Mouse (Mus musculus): ENCODE measurements around the gene Akt3.

Akt3 gene

DNA sequence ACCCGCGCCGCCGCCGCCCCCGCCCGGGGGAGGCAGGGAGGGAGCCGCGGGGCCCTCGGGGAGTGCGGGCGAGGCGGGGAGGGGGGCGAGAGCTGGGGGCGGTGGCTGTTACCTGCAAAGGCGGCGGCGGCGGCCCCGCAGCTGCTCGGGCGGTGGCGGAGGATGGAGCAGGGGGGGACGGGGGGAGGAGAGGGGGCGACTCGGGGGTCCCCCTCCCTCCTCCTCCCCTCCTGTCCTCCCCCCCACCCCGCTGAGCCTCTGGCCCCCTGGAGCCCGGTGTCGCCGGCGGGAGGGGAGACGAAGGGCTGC is at the start of gene Akt3:
Gene Akt3, minus strand, starts transcription at position 170 of the 309 bp plus-strand sequence.
- DNase-seq, result peak in 1 of 2 experiments; percentile 74

DNA sequence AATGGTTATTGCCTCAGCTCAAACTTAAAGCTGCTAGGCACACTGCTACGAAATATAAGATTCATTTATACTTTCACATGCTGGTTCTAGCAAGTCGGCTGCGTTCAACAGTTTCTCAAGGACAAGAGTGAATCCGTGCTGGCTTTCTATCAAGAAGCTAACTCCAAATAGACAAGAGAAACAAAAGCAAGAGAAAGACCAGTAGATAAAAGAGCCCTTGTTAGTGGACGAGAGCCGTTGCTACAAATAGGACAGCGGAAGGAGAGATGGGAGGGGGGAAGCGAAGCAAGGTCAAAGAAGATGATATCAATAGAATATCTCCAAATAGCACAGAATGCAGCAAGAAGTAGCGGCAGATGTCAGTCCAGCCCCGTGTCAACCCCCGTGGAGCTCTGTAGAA is 49.5 kb upstream of the Akt3 start:
- DNase-seq, result peak; percentile 29 to 39

DNA sequence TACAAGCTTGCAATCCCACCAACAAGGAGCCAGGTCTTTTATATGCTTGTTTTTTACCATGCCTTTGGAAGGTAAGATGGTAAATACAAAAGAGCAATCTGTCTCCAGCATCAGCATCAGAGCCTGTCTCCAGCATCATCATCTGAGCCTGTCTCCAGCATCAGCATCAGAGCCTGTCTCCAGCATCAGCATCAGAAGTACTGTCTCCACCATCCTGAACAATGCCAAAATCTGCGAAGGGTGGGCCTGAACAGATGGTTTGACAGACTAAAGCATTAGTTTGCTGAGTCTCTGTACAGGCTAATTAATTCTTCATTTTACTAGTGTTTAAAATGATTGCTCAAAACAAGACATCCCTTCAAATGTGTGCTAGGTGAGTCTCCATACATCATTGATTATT is 40.2 kb upstream of the Akt3 start:
- no peak for DNase-seq

DNA sequence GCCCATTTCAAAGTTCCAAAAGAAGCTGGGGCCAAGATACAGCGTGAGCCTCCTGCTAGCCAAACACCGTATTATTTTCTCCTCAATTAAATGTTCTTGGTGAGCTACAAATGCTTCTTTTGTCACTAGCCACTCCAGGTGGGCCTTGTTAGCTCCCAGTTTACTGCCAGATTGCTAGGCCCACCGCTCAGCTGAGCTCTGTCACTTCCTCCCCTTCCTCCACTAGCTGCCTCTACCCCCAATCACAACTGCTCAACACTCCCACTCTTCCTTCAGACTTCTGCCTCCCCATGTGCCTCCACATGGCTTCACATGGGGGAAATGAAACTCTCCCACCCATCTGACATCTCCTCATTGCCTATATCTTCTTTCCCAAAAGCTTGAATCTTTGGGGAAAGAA is 28.8 kb upstream of the Akt3 start:
- no peak for DNase-seq

DNA sequence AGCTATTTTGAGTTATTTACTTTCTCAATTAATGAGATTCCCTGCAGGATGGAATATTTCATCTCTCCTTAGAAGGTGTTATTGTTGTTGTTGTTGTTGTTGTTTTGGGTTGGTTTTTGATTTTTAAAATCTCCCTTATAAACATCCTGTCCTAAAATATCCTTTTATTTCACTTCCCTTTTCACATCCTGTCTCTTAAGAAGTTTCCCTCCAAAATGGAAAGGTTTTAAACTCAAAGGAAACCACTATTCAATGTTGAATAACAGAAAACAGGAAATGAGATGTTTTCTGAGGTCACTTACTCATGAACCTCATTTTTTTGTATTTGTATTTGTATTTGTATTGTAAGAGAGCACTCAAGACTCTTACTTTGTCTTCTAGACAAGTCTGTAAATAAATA is 23.9 kb upstream of the Akt3 start:
- DNase-seq, result no peak

DNA sequence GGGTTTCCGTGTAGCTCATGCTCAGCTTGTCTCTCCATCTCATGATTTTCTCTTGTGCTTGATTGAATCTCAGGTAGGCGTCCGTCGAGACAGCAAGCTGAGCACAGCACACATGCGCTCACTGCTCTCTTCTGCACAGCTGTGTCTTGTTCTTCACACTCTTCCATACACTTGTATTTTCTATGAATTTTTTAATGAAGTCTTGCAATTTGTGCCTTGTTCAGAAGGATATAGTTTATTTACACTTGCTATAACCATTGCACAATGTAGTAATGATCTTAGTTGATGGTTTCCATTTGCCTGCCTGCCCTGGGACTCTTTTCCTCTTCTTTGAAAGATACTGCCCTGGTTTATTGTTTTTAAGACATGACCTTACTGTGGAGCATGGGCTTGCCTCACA is 19.4 kb upstream of the Akt3 start:
- DNase-seq, result no peak

DNA sequence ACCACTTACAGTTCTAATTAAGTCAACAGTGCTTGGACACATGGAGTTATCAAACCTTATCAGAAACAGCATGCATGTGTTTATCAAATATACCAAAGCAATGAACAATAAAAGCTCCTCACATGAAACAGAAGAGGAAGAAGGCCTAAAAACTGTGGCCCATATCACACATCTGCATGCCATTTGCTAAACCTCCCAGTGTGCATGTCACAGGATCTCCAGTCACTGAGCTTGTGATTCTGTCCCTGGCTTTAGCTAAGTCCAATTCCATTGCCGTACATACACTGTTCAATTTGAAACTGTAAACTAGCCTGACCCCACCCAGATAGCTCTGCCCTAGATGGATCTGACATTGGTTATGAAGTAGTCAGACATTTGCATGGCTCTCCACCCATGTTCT is 9.6 kb upstream of the Akt3 start:
- DNase-seq, result no peak

DNA sequence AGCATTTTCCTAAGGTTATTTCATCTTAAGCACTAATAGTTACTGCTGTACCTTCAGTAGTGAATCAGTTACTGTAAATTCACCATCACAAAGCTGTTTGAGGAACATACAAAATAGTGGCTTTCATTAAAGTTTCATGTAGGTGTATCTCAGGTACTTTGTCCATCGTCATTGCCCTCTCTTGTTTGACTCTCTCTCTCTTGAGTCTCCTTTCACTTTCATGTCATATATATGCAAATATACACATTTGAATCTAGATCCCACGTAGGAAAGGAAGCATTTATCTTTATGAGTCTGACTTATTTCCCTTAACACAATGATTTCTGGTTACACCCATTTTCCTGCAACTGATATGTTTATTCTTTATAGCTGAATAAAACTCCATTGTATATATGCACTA is 4.9 kb upstream of the Akt3 start:
- no peak for DNase-seq

DNA sequence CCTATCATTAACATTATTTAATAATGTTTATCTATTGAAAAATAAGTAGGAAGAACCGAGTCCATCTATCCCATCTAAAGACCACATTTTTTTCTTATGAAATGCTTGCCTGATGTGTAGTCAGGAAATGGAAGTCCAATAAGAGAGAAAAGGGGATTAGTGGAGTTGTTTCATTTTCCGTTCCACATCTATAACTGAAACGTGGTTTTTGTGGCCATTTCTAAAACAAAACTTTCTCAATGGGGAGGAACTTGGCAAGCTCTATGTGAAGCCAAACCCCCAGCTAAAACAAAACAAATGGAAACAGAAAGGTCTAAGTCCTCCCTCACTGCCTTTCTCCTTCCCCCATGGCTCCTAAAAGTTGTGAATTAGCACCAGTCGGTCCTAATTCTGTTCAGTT is 2.8 kb upstream of the Akt3 start:
- no peak for DNase-seq

DNA sequence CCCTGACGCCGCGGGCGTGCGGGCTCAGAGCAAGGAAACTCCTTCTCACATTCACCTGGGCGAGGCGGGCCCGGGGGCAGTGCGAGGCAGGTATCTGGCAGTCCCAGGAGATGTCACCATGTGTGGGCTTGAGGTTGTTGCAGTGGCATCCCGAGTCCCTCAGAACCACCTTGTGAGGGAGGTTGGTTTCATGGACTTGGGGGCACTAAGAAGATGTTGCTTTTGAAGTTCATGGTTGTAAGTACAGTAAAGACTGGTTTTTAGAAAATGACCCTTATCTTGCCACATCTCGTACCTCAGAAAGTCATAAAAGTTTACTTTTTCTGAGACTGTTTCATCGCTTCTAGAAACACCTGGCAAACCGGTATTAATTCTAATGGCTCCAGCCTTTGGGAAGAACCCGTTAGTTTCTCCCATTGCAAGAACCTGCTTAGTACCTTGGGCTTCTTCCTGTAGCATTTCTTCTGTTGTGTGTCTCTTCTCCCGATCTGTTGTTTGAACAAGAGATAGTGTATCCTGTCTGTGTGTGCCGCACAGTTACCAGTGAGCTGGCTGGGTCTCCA is 1.1 kb upstream of the Akt3 start:
- peak in 1 of 2 experiments; percentile 16 for DNase-seq

DNA sequence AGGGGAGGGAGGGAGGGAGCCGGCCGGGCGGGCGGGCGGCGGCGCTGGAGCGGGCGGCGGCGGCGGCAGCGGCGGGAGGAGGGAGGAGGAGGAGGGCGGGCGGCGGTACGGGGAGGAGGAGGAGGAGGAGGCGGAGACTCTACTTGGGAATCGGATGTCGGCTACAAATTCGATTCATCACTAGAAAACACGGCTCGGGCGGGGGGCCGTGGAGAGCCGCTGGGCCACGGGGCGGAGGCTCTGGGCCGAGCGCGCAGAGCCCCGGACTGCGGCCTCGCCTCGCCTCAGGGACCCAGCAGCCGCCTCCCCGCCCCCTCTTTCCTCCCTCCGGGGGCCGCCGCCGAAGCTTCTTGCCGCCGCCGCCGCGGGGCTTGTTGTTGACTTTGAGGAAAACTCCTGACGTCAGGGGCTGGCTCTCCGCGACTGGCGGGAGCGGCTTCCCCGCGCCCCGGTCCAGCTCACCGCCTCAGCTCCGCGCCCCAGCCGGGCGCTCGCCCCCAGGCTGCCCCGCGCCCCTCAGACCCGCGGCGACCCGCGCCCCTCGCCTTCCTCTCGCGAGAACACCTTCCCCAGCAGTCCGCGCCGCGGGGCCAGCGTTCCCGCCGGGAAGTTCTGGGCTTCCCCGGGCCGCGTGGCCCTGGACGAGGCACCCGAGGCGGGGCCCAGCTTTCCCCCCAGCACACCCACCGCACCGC is 487 bp upstream of the Akt3 start:
- peak; percentile 90 to 93 for DNase-seq

DNA sequence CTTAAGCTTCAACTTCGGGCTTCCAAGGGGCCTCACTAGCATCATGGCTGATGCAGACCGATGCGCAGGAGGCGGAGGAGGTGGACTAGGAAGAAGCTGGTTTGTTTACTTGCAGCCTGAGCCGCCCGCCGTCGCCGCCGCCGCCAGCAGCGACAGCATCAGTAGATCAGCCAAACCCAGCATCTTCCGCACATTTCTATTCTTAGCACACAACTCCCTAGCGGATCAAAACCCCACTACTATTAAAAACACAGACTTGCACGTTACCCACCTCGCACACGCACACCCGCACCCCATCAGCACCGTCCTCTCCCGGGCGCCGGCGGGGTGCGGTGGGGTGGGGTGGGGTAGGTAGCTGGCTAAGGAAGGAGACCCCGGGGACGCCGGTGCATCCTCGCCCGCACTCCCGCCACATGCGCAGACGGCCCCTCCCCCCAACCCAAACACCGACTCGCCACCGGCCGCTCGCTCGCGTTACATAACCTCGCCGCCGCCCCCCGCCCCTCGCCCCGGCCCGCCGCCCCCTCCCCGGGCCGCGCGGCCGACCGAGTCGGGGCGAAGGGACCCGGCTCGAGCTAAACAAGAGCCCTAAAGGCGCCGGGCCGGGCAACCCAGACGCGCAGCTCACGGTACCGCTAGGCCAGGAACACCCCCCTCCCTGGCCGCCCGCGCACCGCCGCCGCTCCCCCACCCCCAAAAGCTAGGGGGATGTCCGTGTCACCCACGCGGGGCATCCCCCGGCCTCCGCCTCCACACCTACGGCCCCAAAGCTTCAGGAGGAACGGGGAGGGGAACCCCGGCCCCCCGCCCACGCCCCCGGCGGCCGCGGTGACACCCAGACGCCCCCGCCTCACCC is 597 bp downstream of the Akt3 start:
- peak; percentile 86 to 88 for DNase-seq

DNA sequence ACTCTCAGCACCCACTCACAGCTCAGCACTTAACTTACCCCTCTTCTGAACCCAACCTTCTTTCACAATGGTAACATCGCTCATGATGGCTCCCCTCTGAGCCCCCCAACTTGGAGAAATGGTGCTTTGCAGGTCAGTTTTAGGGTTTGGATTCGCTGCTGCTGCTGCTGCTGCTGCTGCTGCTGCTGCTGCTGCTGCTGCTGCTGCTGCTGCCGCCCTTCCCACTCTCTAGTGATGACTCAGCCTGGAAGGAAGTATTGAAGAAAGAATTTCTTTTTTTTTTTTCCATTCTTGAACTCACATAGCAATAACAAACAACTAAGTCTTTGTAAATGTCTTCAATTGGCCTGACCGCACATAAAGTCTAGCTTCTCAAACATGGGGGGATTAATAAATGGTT is 9.4 kb downstream of the Akt3 start:
- no peak for DNase-seq

DNA sequence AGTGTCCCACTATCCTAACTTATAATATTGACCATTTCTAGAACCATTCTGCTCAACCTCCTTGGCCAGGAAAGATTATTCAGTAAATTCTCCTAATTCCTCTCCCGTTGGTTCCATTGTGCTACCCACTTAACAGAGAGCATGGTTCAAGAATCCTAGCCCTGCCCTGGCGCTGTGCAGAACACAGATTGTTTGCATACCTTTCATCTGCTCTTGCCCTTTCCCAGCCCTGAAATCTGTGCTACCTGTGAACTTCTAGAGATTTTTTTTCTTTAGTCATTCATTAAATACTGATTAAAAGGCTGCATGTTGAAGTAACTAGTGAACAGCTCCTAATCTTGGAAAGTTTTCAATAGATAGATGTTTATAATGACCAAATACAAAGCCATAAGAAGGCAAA is 19.6 kb downstream of the Akt3 start:
- DNase-seq, result no peak

DNA sequence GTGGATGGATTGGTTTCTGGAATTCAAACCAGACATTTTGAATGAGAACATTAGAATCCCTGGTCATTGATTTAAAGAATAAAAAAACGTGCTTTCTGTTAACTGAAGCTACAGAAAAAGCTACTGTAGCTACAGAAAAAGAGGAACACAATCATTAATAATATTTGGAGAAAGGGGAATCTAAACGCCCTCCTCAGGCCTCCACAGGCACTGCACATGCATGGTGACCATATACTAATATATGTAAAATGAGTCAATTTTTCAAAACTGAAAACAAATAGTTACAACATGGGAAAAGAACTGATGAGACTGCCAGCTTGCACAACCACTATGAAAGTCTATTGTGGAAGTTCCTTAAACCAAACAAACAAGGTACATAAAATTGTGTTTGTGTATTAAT is 21.3 kb downstream of the Akt3 start:
- no peak for DNase-seq

DNA sequence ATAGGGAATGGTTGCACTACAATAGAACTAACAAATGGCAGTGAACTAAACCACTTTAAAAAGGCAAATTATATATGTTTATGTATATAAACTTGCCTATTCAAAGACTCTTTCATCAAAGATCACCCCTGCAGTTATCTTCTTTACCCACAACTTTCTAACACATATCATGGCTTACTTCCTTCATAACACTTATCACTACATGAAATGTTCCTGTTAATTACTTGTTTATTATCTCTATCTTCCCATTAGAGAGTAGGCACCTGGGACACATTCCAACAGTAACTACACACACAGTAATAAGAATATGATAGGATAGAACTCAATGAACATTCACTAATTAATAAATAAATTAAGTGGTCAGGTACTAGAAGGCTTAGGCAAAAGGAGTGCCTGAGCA is 21.8 kb downstream of the Akt3 start:
- DNase-seq, result no peak

DNA sequence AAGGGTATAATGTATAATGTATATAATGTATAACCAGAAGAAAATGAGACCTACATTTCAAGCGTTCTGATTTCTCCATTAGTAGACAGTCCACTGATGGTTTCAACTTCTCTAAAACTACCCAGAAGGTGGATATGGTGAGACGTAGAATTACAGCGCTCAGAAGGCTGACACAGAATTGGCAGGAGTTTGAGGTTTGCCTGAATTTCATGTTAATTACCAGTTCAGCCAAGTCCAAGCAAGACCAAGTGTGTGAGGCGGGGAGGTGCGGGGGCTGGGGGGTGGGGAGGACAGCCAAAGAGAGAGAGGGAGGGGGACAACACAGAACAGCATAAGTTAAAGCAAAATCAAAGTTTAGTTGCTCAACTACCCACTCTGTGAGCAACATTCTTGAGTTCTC is 23.5 kb downstream of the Akt3 start:
- peak in 1 of 2 experiments; percentile 10 for DNase-seq

DNA sequence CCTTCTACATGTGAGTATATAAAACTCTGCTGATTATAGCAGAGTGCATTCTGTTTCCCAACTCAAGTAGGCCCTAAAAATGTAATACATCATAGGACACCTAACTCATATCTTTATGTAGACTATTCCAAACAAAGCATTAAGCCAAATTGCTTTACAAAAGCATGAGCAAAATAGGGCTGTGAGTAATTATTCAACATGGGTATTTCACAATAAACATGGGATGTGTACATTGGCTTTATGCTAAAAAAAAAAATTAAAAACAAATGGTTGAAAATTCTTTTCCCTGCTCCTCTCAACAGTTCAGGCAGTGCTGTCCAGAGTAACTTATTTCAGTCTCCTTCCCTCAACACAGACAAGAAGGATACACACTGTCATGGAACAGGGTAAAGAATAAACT is 26.9 kb downstream of the Akt3 start:
- DNase-seq, result no peak

DNA sequence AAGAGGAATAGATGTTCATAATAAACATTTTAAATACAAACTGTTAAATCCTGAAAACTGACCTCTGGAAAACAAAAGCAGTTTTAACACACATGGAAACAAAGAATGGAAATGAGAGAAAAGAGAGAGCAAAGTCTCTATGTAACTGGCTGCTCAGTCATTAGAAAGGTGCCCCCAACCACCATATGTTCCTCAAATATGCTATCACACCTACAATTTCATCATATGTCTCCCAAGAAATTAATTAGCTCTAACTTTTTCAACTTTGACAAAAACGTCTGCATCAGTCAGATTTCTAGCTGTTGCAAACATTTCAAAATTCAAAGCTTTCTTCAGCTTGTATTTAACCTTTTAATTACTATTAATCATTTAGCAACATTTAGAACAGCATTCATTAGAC is 59.0 kb downstream of the Akt3 start:
- no peak for DNase-seq

DNA sequence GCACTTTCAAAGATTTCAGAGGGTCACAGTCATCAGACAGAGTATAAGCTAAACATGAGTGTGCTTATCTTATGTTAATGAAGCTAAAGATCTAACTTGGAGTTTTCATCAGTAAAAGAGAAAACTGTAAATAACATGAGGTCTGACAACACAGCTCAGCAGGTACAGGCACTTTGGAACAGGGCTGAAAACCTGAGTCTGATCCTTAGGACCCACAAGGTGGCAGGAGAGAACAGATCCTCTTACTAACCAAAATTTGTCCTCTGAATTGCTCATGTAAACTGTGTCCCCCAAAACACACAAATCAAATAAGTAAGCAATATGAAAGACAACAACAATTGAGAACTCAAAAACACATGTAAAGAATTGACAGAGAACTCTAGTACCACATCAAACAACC is 62.8 kb downstream of the Akt3 start:
- DNase-seq, result peak; percentile 49 to 61

DNA sequence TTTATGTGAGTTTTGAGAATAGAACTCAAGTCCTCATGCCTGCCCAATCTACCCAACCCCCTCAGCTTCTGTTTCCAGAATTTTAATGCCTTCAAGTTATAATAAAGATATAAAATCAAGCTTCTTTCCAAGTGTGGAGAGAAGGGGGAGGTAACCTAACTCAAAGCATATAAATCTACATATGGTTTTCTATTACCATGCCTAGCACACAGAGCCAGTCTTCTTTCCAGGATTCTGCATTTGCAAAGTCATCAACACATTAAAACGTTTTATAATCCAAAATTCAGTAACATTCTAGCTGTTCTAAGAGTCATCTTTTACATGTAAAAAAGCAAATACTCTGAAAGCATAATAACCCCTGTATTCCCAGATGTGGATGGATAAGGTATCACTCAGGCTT is 63.7 kb downstream of the Akt3 start:
- DNase-seq, result no peak

DNA sequence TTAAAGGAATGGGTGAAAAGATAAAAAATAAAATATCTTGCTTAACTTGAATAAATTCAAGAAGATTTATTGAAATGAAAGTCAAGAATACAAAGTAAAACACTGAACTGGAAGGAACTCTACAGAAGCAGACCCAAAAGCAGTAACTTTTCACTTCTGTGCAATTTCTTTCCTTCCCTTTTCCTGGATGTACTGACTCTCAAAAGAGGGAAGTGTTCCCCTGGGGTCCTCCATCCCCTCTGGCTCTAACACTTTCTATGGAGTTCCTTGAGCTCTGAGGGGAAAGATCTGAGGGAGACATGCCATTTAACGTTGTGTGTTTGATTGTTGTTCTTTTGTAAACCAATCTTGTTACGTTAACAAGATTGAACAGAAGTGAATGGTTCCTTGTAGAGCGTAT is 66.4 kb downstream of the Akt3 start:
- no peak for DNase-seq

DNA sequence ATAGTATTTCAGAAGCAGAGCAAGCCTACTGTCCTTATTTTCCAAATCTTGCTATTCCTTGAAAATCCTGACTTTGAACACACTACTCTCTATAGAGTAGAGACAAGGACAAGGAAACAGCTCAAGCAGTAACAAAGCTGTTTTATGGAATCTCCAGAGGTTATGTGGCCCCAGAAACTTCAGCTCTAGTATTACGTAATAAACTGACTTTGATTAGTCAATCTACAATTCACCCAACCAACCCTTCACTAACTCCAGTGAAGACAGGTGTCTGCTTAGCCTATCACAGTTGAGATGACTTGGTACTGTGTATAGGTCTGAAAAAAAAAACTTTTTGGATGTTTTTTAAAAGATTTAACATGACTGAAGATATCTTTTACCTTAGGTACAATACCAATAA is 67.6 kb downstream of the Akt3 start:
- no peak for DNase-seq

DNA sequence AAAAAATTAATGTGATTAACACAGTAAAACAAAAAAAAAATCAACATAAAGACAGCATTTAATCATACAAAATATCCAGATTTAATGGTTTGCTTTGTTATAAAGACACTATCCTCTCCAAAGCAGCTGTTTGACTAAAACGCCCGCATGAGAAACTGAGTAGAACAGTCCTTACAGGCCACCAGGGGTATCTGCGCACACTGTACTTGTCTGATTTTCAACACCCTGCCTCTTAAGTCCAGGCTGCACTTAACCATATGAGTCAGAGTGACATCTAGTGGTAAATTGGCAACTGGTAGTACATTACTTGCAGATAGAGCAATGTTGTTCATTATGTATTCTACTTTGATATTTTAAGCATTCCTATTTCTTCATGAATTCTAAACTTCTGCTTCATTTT is 69.3 kb downstream of the Akt3 start:
- peak; percentile 60 to 78 for DNase-seq

Measured in cerebellum, postnatal 10 days (tissue).